In genomic region chrX:99530511-99530910, GRCm38 (mm10) we compare ENCODE assay signal across 26 mouse cellular contexts. TPM values are rescaled to one million over a fixed set of nuclear protein-coding genes. Genes with fewer than 3 reads are reported as not detected.
DNase-seq lines count a peak whose midpoint lies in the region; ATAC-seq and TF ChIP-seq lines count a peak whose summit lies in the region.
"Had no signal": no experiment of that assay in that cellular context is flagged by ENCODE, and none has a peak within 500 bp of the region (broad histone marks: within the 10 kb centered on the region; RNA-seq: fewer than 3 reads in every experiment).

No protein-coding gene starts in this region.

- no peak overlapping the region for H3K4me2 ChIP-seq in limb, embryonic 15.5 days
- H3K4me2 ChIP-seq in midbrain, embryonic 11.5 days, result no peak overlapping the region
- no peak overlapping the region for H3K4me2 ChIP-seq in midbrain, embryonic 14.5 days (ENCODE audit: low read length)
- H3K4me2 ChIP-seq in stomach, embryonic 16.5 days (ENCODE audit: low read depth, low read length), result no peak overlapping the region
- H3K4me2 ChIP-seq: embryonic facial prominence, embryonic 12.5 days; forebrain, embryonic 12.5 days; hindbrain, embryonic 13.5 days; liver, embryonic 15.5 days; midbrain, embryonic 15.5 days; neural tube, embryonic 13.5 days had no signal

- intact Hi-C loops in gastrocnemius, adult 2 months (cut with DNase I), result no loop called here

- no peak overlapping the region for H3K9ac ChIP-seq in limb, embryonic 15.5 days
- no peak overlapping the region for H3K9ac ChIP-seq in midbrain, embryonic 11.5 days (ENCODE audit: low read length)
- H3K9ac ChIP-seq in midbrain, embryonic 14.5 days (replicated peaks; ENCODE audit: low read length), result no peak overlapping the region
- H3K9ac ChIP-seq in stomach, embryonic 16.5 days (ENCODE audit: low read length), result no peak overlapping the region
- H3K9ac ChIP-seq: embryonic facial prominence, embryonic 12.5 days; forebrain, embryonic 12.5 days; hindbrain, embryonic 13.5 days; liver, embryonic 15.5 days; midbrain, embryonic 15.5 days; neural tube, embryonic 13.5 days had no signal

- ATAC-seq in limb, embryonic 15.5 days (ENCODE audit: insufficient number of reproducible peaks, low FRiP score, low TSS enrichment, low read depth), result no peak
- ATAC-seq in midbrain, embryonic 11.5 days (ENCODE audit: low FRiP score), result no peak
- no peak for ATAC-seq in midbrain, embryonic 14.5 days (ENCODE audit: low FRiP score, low TSS enrichment)
- peak; percentile 29; the same call in 1 of the 2 replicates for ATAC-seq in stomach, embryonic 16.5 days (ENCODE audit: insufficient read depth, low FRiP score)
- ATAC-seq: CD4-positive, CD25-positive, alpha-beta regulatory T cell, adult 4 months; midbrain, embryonic 15.5 days had no signal

- 0 out of 2 replicates have a peak overlapping the region, but pooled peaks have one; percentile 16 for H3K27ac ChIP-seq in gastrocnemius, adult 2 months
- H3K27ac ChIP-seq in limb, embryonic 15.5 days, result peak overlapping the region; percentile 7; the same call in 1 of the 2 replicates
- no peak overlapping the region for H3K27ac ChIP-seq in limb, embryonic 10.5 days
- no peak overlapping the region for H3K27ac ChIP-seq in midbrain, embryonic 11.5 days (ENCODE audit: low read depth, low read length)
- H3K27ac ChIP-seq in midbrain, embryonic 14.5 days (replicated peaks; ENCODE audit: low read depth, low read length), result no peak overlapping the region
- H3K27ac ChIP-seq in stomach, embryonic 16.5 days (ENCODE audit: low read length), result peak overlapping the region; percentile 37; the same call in 1 of the 2 replicates
- H3K27ac ChIP-seq: embryonic facial prominence, embryonic 12.5 days; forebrain, embryonic 12.5 days; hindbrain, embryonic 13.5 days; kidney, postnatal 0 days; left cerebral cortex, adult 2 months; liver, embryonic 15.5 days; midbrain, embryonic 15.5 days; neural tube, embryonic 13.5 days had no signal

- no peak for DNase-seq in gastrocnemius, adult 2 months
- DNase-seq in gastrocnemius, postnatal 10 days, result no peak
- DNase-seq in limb, embryonic 10.5 days (ENCODE audit: low spot score), result no peak
- DNase-seq in midbrain, embryonic 11.5 days (ENCODE audit: low spot score, missing footprints), result peak; percentile 31
- no peak for DNase-seq in midbrain, embryonic 14.5 days
- no peak for DNase-seq in frontal cortex, postnatal 25 days (ENCODE audit: low spot score in 2 of 2)
- DNase-seq: cerebellum, postnatal 25 days; gastrocnemius, postnatal 25 days; layer of hippocampus, adult 9-11 months; liver; retina, postnatal 1 day; right cerebral cortex, postnatal 25 days; spleen, adult 18-20 months; thymus, postnatal 25 days had no signal

- TF ChIP-seq CTCF in gastrocnemius, adult 2 months (IDR thresholded peaks at IDR 0.05), result no peak

- peaks cover 42% of the 10 kb centered on the region for H3K27me3 ChIP-seq in limb, embryonic 15.5 days
- peaks cover 100% of the 10 kb centered on the region for H3K27me3 ChIP-seq in limb, embryonic 10.5 days (ENCODE audit: low read depth, poor library complexity, severe bottlenecking)
- peaks cover 30% of the 10 kb centered on the region for H3K27me3 ChIP-seq in midbrain, embryonic 11.5 days (ENCODE audit: control insufficient read depth, insufficient read depth, low read length)
- peaks cover 5% of the 10 kb centered on the region; the same call in 1 of the 2 replicates for H3K27me3 ChIP-seq in midbrain, embryonic 14.5 days (ENCODE audit: control insufficient read depth, insufficient read depth, low read length)
- H3K27me3 ChIP-seq in stomach, embryonic 16.5 days (ENCODE audit: control insufficient read depth, insufficient read depth, low read length), result peaks cover 26% of the 10 kb centered on the region; the same call in 1 of the 2 replicates

- no peaks in the 10 kb centered on the region for H3K36me3 ChIP-seq in limb, embryonic 15.5 days
- no peaks in the 10 kb centered on the region for H3K36me3 ChIP-seq in limb, embryonic 10.5 days
- no peaks in the 10 kb centered on the region for H3K36me3 ChIP-seq in midbrain, embryonic 11.5 days (ENCODE audit: control insufficient read depth, insufficient read depth, low read length)
- no peaks in the 10 kb centered on the region for H3K36me3 ChIP-seq in midbrain, embryonic 14.5 days (ENCODE audit: control insufficient read depth, insufficient read depth, low read length)
- no peaks in the 10 kb centered on the region for H3K36me3 ChIP-seq in stomach, embryonic 16.5 days (ENCODE audit: control insufficient read depth, insufficient read depth, low read length)
- H3K36me3 ChIP-seq: embryonic facial prominence, embryonic 12.5 days; forebrain, embryonic 12.5 days; hindbrain, embryonic 13.5 days; liver, embryonic 15.5 days; midbrain, embryonic 15.5 days; neural tube, embryonic 13.5 days had no signal

- no peak overlapping the region for H3K4me3 ChIP-seq in gastrocnemius, adult 2 months
- H3K4me3 ChIP-seq in limb, embryonic 15.5 days, result no peak overlapping the region
- H3K4me3 ChIP-seq in limb, embryonic 10.5 days, result no peak overlapping the region
- no peak overlapping the region for H3K4me3 ChIP-seq in midbrain, embryonic 11.5 days (ENCODE audit: low read depth, low read length)
- H3K4me3 ChIP-seq in midbrain, embryonic 14.5 days (replicated peaks; ENCODE audit: low read depth, low read length), result no peak overlapping the region
- H3K4me3 ChIP-seq in stomach, embryonic 16.5 days (replicated peaks; ENCODE audit: low read length), result no peak overlapping the region
- H3K4me3 ChIP-seq: embryonic facial prominence, embryonic 12.5 days; erythroblast, embryonic 14.5 days; forebrain, embryonic 12.5 days; hindbrain, embryonic 13.5 days; left cerebral cortex, adult 2 months; liver, embryonic 15.5 days; midbrain, embryonic 15.5 days; neural tube, embryonic 13.5 days had no signal

- H3K4me1 ChIP-seq in limb, embryonic 15.5 days, result peaks cover 10% of the 10 kb centered on the region; the same call in 1 of the 2 replicates
- H3K4me1 ChIP-seq in limb, embryonic 10.5 days, result no peaks in the 10 kb centered on the region
- no peaks in the 10 kb centered on the region for H3K4me1 ChIP-seq in midbrain, embryonic 11.5 days (ENCODE audit: control insufficient read depth, insufficient read depth, low read length)
- H3K4me1 ChIP-seq in midbrain, embryonic 14.5 days (ENCODE audit: control insufficient read depth, insufficient read depth, low read length), result no peaks in the 10 kb centered on the region
- no peaks in the 10 kb centered on the region for H3K4me1 ChIP-seq in stomach, embryonic 16.5 days (ENCODE audit: control insufficient read depth, insufficient read depth, low read length)
- H3K4me1 ChIP-seq: embryonic facial prominence, embryonic 12.5 days; forebrain, embryonic 12.5 days; hindbrain, embryonic 13.5 days; liver, embryonic 15.5 days; neural tube, embryonic 13.5 days had no signal

- WGBS in limb, embryonic 15.5 days, result 50% methylated on average over 6 of the region's 7 CpGs
- 73% methylated on average over 6 of the region's 7 CpGs for WGBS in limb, embryonic 10.5 days
- WGBS in midbrain, embryonic 11.5 days, result 81% methylated on average over 6 of the region's 7 CpGs
- 62% methylated on average over 7 of the region's 7 CpGs for whole genome bisulfite sequencing in midbrain, embryonic 14.5 days
- 46% methylated on average over 7 of the region's 7 CpGs for WGBS in stomach, embryonic 16.5 days

- H3K9me3 ChIP-seq in limb, embryonic 15.5 days, result no peaks in the 10 kb centered on the region
- H3K9me3 ChIP-seq in limb, embryonic 10.5 days (replicated peaks), result no peaks in the 10 kb centered on the region
- H3K9me3 ChIP-seq in midbrain, embryonic 11.5 days (ENCODE audit: control insufficient read depth, low read length), result no peaks in the 10 kb centered on the region
- H3K9me3 ChIP-seq in midbrain, embryonic 14.5 days (ENCODE audit: control insufficient read depth, low read length), result no peaks in the 10 kb centered on the region
- H3K9me3 ChIP-seq in stomach, embryonic 16.5 days (replicated peaks; ENCODE audit: control insufficient read depth, low read length), result no peaks in the 10 kb centered on the region
- H3K9me3 ChIP-seq: embryonic facial prominence, embryonic 12.5 days; forebrain, embryonic 12.5 days; hindbrain, embryonic 13.5 days; liver, embryonic 15.5 days; midbrain, embryonic 15.5 days; neural tube, embryonic 13.5 days had no signal

RNA-seq across cellular contexts. Expression of gene Pja1, which starts 59.4 kb away (rescaled TPM):
- 10 to 100 TPM; 12.9 to 16.7 TPM for total RNA-seq in gastrocnemius, adult 2 months (2021)
- 10 to 100 TPM; 31.4 to 36.5 TPM for total RNA-seq in gastrocnemius, postnatal 10 days (2021)
- 153 and 167 TPM in 2 replicates for polyA plus RNA-seq in limb, embryonic 15.5 days (2015; fragmentation: Nextera tagmentation; extraction: Ambion mirVana)
- 175 and 184 TPM in 2 replicates for polyA plus RNA-seq in limb, embryonic 10.5 days (2016; fragmentation: Nextera tagmentation; extraction: Ambion mirVana)
- polyA plus RNA-seq in midbrain, embryonic 11.5 days (2014; fragmentation: Nextera tagmentation; extraction: Ambion mirVana), result 213 and 222 TPM in 2 replicates
- 327 and 333 TPM in 2 replicates for polyA plus RNA-seq in midbrain, embryonic 14.5 days (2014; fragmentation: Nextera tagmentation; extraction: Ambion mirVana)
- polyA plus RNA-seq in stomach, embryonic 16.5 days (2015; fragmentation: Nextera tagmentation; extraction: Ambion mirVana), result 148 and 149 TPM in 2 replicates

Comparison
In these comparisons a context has a peak if more than half of its experiments do, and no peak if none do; other contexts are left out.
1. H3K27ac ChIP-seq: peak in gastrocnemius, adult 2 months (single experiment), limb, embryonic 15.5 days (single experiment) and stomach, embryonic 16.5 days (single experiment); none in limb, embryonic 10.5 days (single experiment), midbrain, embryonic 11.5 days (single experiment) and midbrain, embryonic 14.5 days (single experiment).